Mouse (Mus musculus): ENCODE measurements around the gene Shc1. TPM values are rescaled to one million over a fixed set of nuclear protein-coding genes. Genes with fewer than 3 reads are reported as not detected.
"Not testable (repeated sequence)": the region's sequence is repeated elsewhere in the genome, so short reads cannot be mapped to it uniquely, and the experiment has no call there.

Shc1 gene
- polyA plus RNA-seq, 3 experiments from 2014 or later, result 31.2 to 34.1 (median 33.7) TPM

- ATAC-seq, result no peak
Observed at GRCm38 (mm10) chr3:89419981-89420380, 1.7 kb downstream of the Shc1 start.

DNA sequence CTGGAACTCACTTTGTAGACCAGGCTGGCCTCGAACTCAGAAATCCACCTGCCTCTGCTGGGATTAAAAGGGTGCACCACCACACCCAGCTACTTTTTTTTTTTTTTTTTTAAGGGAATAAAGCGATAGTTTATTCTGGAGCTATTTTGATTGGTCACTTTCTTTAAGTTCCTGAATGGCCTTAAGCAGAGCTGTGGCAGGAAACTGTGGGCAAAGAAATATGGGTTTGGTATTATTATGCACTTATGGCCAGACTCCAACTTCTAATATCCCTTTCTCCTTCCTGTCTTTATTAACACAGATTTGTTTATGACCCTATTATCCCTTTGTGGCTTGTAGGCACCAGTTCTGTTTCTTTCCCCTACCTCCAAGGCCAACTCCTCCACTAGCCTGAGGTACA, 2.2 kb downstream of the Shc1 start:
- no peak for ATAC-seq

GRCm38 (mm10) chr3:89421002-89421774, 2.9 kb downstream of the Shc1 start:
- ATAC-seq, result no peak

GRCm38 (mm10) chr3:89421810-89422473, 3.7 kb downstream of the Shc1 start:
- ATAC-seq, result no peak

- no peak for ATAC-seq
Observed at GRCm38 (mm10) chr3:89422556-89423205, 4.4 kb downstream of the Shc1 start.

- no peak for ATAC-seq
Observed at GRCm38 (mm10) chr3:89424416-89425140, 6.3 kb downstream of the Shc1 start.

DNA sequence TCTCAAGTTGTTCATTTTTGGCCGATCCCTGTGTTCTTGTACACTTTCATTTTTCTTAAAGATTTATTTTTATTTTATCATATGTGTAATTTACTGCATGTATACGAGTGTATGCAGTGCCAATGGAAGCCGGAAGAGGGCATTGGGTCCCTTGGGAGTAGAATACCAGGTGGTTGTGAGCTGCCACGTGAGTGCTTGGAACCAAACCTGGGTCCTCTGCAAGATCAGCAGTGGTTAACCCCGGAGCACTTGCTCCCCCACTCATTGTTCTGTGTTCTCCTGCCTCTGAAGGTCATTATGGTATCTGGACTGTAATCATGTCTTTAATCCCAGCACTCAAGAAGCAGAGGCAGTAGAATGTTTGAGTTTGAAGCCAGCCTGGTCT, 6.9 kb downstream of the Shc1 start:
- no peak for ATAC-seq

GRCm38 (mm10) chr3:89425876-89426275, 7.6 kb downstream of the Shc1 start:
- no peak for ATAC-seq

DNA sequence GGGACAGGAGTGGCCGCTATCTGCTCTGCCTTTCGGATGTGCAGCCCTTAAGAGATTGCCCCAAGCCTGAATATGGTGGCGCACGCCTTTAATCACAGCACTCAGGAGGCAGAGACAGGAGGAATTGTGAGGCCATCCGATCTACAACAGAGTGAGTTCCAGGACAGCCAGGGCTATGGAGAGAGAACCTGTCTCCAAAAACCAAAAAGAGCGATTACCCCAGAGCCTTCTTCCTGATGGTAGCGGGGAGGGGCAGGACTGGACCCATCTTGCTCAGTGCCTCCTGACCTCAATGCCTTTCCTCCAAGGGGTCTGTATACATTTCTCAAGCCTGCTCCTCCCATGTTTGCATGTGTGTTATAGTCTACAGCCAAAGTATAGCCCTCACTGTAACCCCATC, 10.8 kb downstream of the Shc1 start:
- not testable (repeated sequence) for ATAC-seq

DNA sequence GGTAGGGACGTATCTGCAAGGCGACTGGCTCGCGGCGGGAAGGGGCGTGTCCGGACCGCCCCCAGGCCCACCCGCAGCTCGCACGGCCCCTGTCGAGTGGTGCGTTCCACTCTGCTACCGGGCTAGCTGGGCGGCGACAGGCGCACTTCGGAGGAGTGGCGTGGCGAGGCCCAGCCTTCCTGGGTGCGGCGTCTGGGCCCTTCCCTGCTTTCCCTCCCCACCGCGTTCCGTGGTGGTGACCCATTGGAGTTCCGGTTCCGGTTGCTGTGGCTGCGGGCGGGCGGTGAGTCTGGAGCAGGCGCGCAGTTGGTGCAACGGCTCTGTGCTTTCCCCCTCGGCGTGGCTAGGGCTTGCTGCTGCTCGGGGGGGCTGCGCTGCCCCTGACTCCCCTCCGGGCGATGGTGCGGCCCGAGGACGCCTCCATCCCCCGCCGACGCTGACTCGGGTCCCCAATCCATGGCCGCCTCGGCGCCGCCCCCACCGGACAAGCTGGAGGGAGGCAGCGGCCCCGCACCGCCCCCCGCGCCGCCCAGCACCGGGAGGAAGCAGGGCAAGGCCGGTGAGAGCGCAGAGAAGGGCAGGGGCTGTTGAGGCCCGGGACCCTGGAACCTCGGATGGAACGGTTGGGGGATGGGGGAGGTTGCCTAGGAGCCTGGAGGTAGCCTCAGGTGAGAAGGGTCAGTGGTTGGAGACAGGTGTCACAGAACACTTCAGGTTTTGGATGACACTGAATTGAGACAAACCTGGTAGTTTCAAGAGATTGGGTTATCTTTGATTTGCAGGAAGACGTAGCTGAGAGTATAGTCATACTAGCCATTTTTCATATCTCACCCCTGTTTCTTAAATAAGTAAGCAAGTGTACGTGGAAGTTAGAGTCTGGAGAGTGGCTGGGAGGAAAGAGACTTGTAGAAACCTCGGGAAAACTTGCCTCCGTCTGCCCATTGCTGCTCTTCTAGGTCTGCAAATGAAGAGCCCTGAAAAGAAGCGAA, 12.2 kb downstream of the Shc1 start, which contains the start of gene Pygo2:
Gene Pygo2, plus strand, starts transcription at position 44 of the 989 bp plus-strand sequence.
- ATAC-seq, result peak; percentile 99

DNA sequence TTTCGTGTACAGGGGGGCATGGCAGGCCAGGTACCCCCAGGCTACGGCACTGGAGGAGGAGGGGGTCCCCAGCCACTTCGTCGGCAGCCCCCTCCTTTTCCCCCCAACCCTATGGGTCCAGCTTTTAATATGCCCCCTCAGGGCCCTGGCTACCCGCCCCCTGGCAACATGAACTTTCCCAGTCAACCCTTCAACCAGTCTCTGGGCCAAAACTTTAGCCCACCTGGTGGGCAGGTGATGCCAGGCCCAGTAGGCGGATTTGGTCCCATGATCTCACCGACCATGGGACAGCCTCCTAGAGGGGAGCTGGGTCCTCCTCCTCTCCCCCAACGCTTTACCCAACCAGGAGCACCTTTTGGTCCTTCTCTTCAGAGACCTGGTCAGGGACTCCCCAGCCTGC, 14.4 kb downstream of the Shc1 start:
- no peak for ATAC-seq

DNA sequence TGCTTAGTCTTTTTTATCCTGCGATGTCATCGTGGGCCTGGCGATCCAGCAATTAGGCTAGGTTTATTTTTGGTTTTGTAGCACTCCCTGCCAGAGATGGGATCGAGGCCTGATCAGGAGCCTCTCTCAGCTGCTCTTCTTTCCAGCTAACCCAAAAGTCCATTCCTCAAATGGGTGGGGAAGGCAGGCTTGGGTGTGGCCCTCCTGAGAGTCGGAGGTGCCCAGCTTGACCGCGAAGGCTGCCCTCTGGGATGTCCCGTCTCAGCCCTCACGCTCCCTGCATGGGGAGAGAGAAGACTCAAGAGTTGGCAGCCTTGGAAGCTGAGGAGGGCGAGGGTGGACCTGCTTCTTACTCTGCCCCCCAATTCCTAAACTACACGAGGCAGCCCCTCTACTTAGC, 16.3 kb downstream of the Shc1 start:
- ATAC-seq, result no peak

- ATAC-seq, result no peak
Observed at GRCm38 (mm10) chr3:89435041-89435440, 16.8 kb downstream of the Shc1 start.

DNA sequence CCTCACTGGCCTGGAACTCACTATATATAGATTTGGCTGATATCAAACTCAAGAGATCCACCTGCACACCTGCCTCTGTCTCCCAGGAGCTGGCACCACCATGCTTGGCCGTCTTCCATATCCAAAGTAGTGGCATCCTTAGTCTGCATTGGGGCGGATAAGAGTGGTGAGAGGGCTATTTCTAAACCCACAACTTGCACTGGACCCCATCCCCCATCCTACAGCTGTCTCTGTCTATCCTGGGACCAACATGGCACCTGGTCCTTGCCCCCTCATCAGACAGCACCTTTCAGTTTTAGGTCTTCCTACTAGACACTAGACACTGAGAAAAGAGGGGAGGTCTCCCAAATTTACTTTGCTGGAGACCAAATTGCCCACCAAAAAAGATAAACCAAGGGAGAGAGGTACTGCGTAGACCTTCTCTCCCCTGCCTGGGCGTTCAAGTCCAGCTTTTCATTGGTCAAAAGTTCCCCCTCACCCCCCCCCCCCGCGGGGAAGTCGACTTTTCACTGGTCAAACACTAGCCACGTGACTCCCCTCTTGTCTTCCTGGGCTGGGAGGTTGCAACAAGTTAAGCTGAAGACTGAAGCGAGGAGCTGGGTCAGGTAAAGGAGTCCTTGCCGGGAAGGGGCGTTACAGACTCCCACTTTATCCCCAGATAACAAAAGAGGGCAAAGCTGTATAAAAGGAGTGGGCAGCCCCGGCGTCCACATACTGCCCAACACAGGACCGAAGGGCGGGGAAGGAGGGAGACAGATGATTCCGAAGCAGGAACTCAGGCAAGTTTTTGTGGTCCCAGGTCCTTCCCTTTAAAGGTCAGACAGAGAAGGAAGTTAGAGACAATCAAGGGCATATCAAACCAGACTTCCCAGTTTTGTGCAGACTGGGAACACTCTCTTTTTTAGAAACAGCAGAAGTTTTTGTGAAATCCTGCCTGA, 18.2 kb downstream of the Shc1 start, which contains the start of gene Pbxip1:
Gene Pbxip1, plus strand, starts transcription at position 531 of the 938 bp plus-strand sequence.
- ATAC-seq, result peak; percentile 88

DNA sequence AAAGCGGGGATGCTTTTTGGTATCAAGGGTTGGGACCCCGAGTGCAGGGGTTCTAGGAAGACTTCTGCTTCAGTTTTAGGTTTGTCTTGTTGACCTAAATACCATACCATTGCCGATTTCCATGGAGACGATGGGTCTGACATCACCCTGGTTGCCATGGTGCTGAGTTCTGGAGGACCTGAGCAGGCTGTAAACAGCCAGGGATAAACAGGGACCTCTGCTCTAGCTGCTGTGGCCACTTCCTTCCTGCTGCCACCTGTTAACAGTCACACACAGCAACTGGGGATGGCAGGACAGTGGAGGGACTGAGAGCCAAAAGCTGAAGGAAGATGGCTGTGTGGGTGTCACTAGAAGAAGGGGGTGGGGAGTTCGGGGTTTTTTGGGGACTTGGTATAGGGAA, 19.0 kb downstream of the Shc1 start:
- ATAC-seq, result peak; percentile 64

GRCm38 (mm10) chr3:89440691-89441090, 22.4 kb downstream of the Shc1 start:
- ATAC-seq, result no peak

GRCm38 (mm10) chr3:89448720-89449537, 30.7 kb downstream of the Shc1 start:
- ATAC-seq, result peak; percentile 46

- peak; percentile 50 for ATAC-seq
Observed at GRCm38 (mm10) chr3:89449541-89449940, 31.3 kb downstream of the Shc1 start.

DNA sequence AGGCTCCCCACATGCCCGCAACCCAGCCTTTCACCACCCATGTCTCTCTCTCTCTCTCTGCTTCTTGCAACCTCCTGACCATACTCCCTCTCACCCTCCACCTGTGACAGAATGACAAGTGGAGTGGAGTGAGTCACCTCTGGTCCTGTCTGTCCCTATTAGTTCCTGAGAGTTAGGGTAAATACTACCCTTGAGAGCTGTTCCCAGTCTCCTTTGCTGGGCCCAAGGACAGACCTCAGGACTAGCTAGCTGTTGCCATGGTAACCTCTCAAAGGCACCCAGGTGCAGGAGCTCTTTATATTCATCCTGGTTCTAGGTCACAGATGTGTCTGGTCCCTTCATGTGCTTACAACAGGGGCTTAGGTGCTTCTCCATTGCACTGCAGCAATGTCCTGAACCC, 33.7 kb downstream of the Shc1 start:
- no peak for ATAC-seq

All from inflammation-experienced regulatory T-cells, adult 6 months (primary cell).